Mouse (Mus musculus) macrophage (primary cell): ENCODE measurements at regions not wholly inside any gene's neighbourhood (a gene's known extent, or its start where the extent isn't known, plus 50 kb on each side); places are given as distances from the start of the nearest gene placed in this dataset.
"Not testable (repeated sequence)": the region's sequence is repeated elsewhere in the genome, so short reads cannot be mapped to it uniquely, and the experiment has no call there.

ENCODE experiments used
- H3K27ac ChIP-seq: fragments of 350-480 bp; formaldehyde crosslinking; 2 replicates; pipeline ENCODE4 v1.9.0; 2021
- H3K36me3 ChIP-seq: fragments of 350-480 bp; formaldehyde crosslinking; 2 replicates; pipeline ENCODE4 v1.9.0; 2021; ENCODE audit errors: inconsistent target
- H3K4me3 ChIP-seq: fragments of 350-480 bp; formaldehyde crosslinking; 2 replicates; pipeline ENCODE4 v1.9.0; 2021; ENCODE audit errors: inconsistent target
- H3K79me2 ChIP-seq: fragments of 350-480 bp; formaldehyde crosslinking; 2 replicates; pipeline ENCODE4 v1.9.0; 2021; ENCODE audit errors: inconsistent target
- WGBS: methylation state at CpG from one replicate; pipeline ENCODE4 v1.1.7; 2026; ENCODE audit warnings: inconsistent platforms; ENCODE audit not compliant: missing documents; 5-methylcytosine and 5-hydroxymethylcytosine counted together

GRCm38 (mm10) chr16:76958597-76959392 is 54.7 kb upstream of the Usp25 start:
- no peaks in the 10 kb centered on the region for H3K79me2 ChIP-seq
- H3K27ac ChIP-seq: no peak overlapping the region
- H3K4me3 ChIP-seq: no peak overlapping the region
- 83% methylated on average over 7 of the region's 7 CpGs for WGBS
- no peaks in the 10 kb centered on the region for H3K36me3 ChIP-seq

GRCm38 (mm10) chr16:76957491-76957890 is 56.0 kb upstream of the Usp25 start:
- H3K36me3 ChIP-seq: no peaks in the 10 kb centered on the region
- no peaks in the 10 kb centered on the region for H3K79me2 ChIP-seq
- WGBS: 90% methylated on average over 3 of the region's 3 CpGs
- H3K4me3 ChIP-seq: no peak overlapping the region
- no peak overlapping the region for H3K27ac ChIP-seq

GRCm38 (mm10) chr16:76957090-76957489 is 56.4 kb upstream of the Usp25 start:
- WGBS: 95% methylated on average over 7 of the region's 7 CpGs
- Histone ChIP-seq H3K4me3 (no peak overlapping the region), H3K27ac (no peak overlapping the region), H3K79me2 (no peaks in the 10 kb centered on the region), H3K36me3 (no peaks in the 10 kb centered on the region)

- 96% methylated on average over 10 of the region's 10 CpGs for WGBS
- no peaks in the 10 kb centered on the region for H3K36me3 ChIP-seq
- H3K4me3 ChIP-seq: no peak overlapping the region
- H3K79me2 ChIP-seq: no peaks in the 10 kb centered on the region
- no peak overlapping the region for H3K27ac ChIP-seq
Observed at GRCm38 (mm10) chr16:76950836-76951486, 62.5 kb upstream of the Usp25 start.

- 92% methylated on average over 5 of the region's 5 CpGs for WGBS
- no peaks in the 10 kb centered on the region for H3K36me3 ChIP-seq
- no peak overlapping the region for H3K4me3 ChIP-seq
- H3K79me2 ChIP-seq: no peaks in the 10 kb centered on the region
- H3K27ac ChIP-seq: no peak overlapping the region
Observed at GRCm38 (mm10) chr16:76947011-76947410, 66.5 kb upstream of the Usp25 start.

- H3K36me3 ChIP-seq: no peaks in the 10 kb centered on the region
- 96% methylated on average over 2 of the region's 2 CpGs for WGBS
Observed at GRCm38 (mm10) chr16:76938128-76938527, 75.4 kb upstream of the Usp25 start.

GRCm38 (mm10) chr16:76927901-76928300 is 85.6 kb upstream of the Usp25 start:
- WGBS: 93% methylated on average over 6 of the region's 6 CpGs
- Histone ChIP-seq H3K27ac (no peak overlapping the region), H3K36me3 (no peaks in the 10 kb centered on the region), H3K4me3 (no peak overlapping the region), H3K79me2 (no peaks in the 10 kb centered on the region)

More at GRCm38 (mm10) chr16:76938128-76938527, 75.4 kb upstream of the Usp25 start:
- Histone ChIP-seq H3K4me3 (no peak overlapping the region), H3K27ac (no peak overlapping the region), H3K79me2 (no peaks in the 10 kb centered on the region)

GRCm38 (mm10) chr16:76920137-76920536 is 93.4 kb upstream of the Usp25 start:
- not testable (repeated sequence) for H3K79me2 ChIP-seq, H3K36me3 ChIP-seq, H3K4me3 ChIP-seq, H3K27ac ChIP-seq
- 93% methylated on average over 10 of the region's 11 CpGs for WGBS

- WGBS: 87% methylated on average over 2 of the region's 2 CpGs
- H3K36me3 ChIP-seq: no peaks in the 10 kb centered on the region
- no peak overlapping the region for H3K27ac ChIP-seq
- H3K79me2 ChIP-seq: no peaks in the 10 kb centered on the region
- H3K4me3 ChIP-seq: no peak overlapping the region
Observed at GRCm38 (mm10) chr16:76918598-76918997, 94.9 kb upstream of the Usp25 start.

GRCm38 (mm10) chr16:76914311-76914710 is 99.2 kb upstream of the Usp25 start:
- 100% methylated on average over 1 of the region's 1 CpGs for WGBS
- Histone ChIP-seq H3K27ac (no peak overlapping the region), H3K4me3 (no peak overlapping the region), H3K36me3 (no peaks in the 10 kb centered on the region), H3K79me2 (no peaks in the 10 kb centered on the region)

GRCm38 (mm10) chr16:76905205-76905996 is 108.1 kb upstream of the Usp25 start:
- 93% methylated on average over 11 of the region's 11 CpGs for WGBS

GRCm38 (mm10) chr16:76899083-76899482 is 114.4 kb upstream of the Usp25 start:
- Histone ChIP-seq H3K36me3 (no peaks in the 10 kb centered on the region), H3K79me2 (no peaks in the 10 kb centered on the region), H3K4me3 (no peak overlapping the region), H3K27ac (no peak overlapping the region)
- 24% methylated on average over 7 of the region's 7 CpGs for WGBS

More at GRCm38 (mm10) chr16:76905205-76905996, 108.1 kb upstream of the Usp25 start:
- Histone ChIP-seq H3K79me2 (no peaks in the 10 kb centered on the region), H3K4me3 (no peak overlapping the region), H3K27ac (no peak overlapping the region), H3K36me3 (no peaks in the 10 kb centered on the region)

GRCm38 (mm10) chr16:76896305-76896704 is 117.2 kb upstream of the Usp25 start:
- Histone ChIP-seq H3K27ac (no peak overlapping the region), H3K36me3 (no peaks in the 10 kb centered on the region), H3K4me3 (no peak overlapping the region), H3K79me2 (no peaks in the 10 kb centered on the region)
- WGBS: 62% methylated on average over 13 of the region's 13 CpGs

GRCm38 (mm10) chr16:76895781-76896180 is 117.7 kb upstream of the Usp25 start:
- Histone ChIP-seq H3K36me3 (no peaks in the 10 kb centered on the region), H3K79me2 (no peaks in the 10 kb centered on the region), H3K4me3 (no peak overlapping the region), H3K27ac (no peak overlapping the region)
- 84% methylated on average over 5 of the region's 5 CpGs for WGBS

- Histone ChIP-seq H3K4me3 (no peak overlapping the region), H3K27ac (no peak overlapping the region), H3K79me2 (no peaks in the 10 kb centered on the region), H3K36me3 (no peaks in the 10 kb centered on the region)
- WGBS: 96% methylated on average over 2 of the region's 2 CpGs
Observed at GRCm38 (mm10) chr16:76878576-76878975, 134.9 kb upstream of the Usp25 start.
